Comparison of ENCODE assay signal across 8 mouse cellular contexts in the genomic region with DNA sequence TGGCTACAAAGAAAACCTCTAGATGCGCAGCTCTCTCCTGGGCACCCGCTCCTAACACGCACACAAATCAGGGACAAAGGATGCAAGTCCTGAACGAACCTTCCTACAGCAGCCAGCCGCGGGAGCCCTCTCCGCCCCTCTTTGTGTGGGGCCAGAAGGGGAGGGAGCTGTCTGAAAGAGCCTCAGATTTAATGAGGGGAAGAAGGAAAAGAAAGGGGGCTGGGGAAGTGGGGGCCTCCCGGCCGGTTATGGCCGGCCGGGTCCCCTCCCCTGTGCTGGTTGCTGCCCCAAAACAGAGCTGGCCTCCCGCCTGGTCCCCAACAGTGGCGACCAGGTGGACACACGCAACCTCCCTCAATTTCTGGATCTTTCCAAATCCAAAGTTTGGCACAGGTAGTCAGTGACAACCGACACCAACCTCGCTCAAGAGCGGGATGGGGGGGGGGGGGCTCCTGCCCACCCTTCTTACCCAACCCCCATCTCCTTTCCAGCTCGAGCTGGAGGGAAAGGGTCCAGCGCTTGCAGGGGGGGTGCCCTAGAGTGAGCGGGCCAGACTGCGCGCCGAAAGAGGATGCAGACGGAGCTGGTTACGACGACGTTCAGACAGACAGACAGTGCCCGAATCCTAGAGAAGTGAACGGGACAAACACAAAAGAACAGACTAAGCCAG. TPM values are rescaled to one million over a fixed set of nuclear protein-coding genes. Genes with fewer than 3 reads are reported as not detected.
A peak's percentile ranks its signal among the peaks of the same experiment; 100 is the strongest.
DNase-seq lines count a peak whose midpoint lies in the region; ATAC-seq lines count a peak whose summit lies in the region.

No protein-coding gene starts in this region.

- H3K27me3 ChIP-seq in heart, embryonic 10.5 days (ENCODE audit: insufficient read depth, poor library complexity, severe bottlenecking): peaks cover 99% of the 10 kb centered on the region
- H3K27me3 ChIP-seq in intestine, embryonic 14.5 days (replicated peaks; ENCODE audit: control insufficient read depth, insufficient read depth, low read length): peaks cover 30% of the 10 kb centered on the region
- H3K27me3 ChIP-seq in neural tube, embryonic 15.5 days (replicated peaks): no peaks in the 10 kb centered on the region

- peak overlapping the region; percentile 75 for H3K27ac ChIP-seq in heart, embryonic 10.5 days
- H3K27ac ChIP-seq in intestine, embryonic 14.5 days (ENCODE audit: low read depth): no peak overlapping the region; the same call in 1 of the 2 replicates
- peak overlapping the region; percentile 90 for H3K27ac ChIP-seq in neural tube, embryonic 15.5 days (replicated peaks)

- under 1% methylated on average over 29 of the region's 29 CpGs for WGBS in heart, embryonic 10.5 days
- WGBS in intestine, embryonic 14.5 days: 1% methylated on average over 29 of the region's 29 CpGs
- 1% methylated on average over 29 of the region's 29 CpGs for WGBS in neural tube, embryonic 15.5 days

- no peaks in the 10 kb centered on the region for H3K36me3 ChIP-seq in heart, embryonic 10.5 days
- H3K36me3 ChIP-seq in intestine, embryonic 14.5 days (ENCODE audit: control insufficient read depth, insufficient read depth, low read length): no peaks in the 10 kb centered on the region
- H3K36me3 ChIP-seq in neural tube, embryonic 15.5 days: no peaks in the 10 kb centered on the region

- intact Hi-C loops in heart, postnatal 14 days (cut with DNase I): no loop called here

- peak overlapping the region; percentile 69 for H3K4me3 ChIP-seq in heart, embryonic 10.5 days
- peak overlapping the region; percentile 54 for H3K4me3 ChIP-seq in intestine, embryonic 14.5 days (ENCODE audit: low read depth, low read length)
- H3K4me3 ChIP-seq in neural tube, embryonic 15.5 days (replicated peaks): peak overlapping the region; percentile 64

- H3K9ac ChIP-seq in intestine, embryonic 14.5 days (ENCODE audit: low read length): peak overlapping the region; percentile 42
- peak overlapping the region; percentile 72 for H3K9ac ChIP-seq in neural tube, embryonic 15.5 days (replicated peaks)

- H3K4me1 ChIP-seq in heart, embryonic 10.5 days: peaks cover 22% of the 10 kb centered on the region
- peaks cover 4% of the 10 kb centered on the region; the same call in 1 of the 2 replicates for H3K4me1 ChIP-seq in intestine, embryonic 14.5 days (replicated peaks; ENCODE audit: control insufficient read depth, insufficient read depth, low read length)
- H3K4me1 ChIP-seq in neural tube, embryonic 15.5 days: peaks cover 30% of the 10 kb centered on the region

- DNase-seq in heart, embryonic 10.5 days (ENCODE audit: low spot score): no peak
- DNase-seq in heart, postnatal 14 days: no peak
- DNase-seq in 3T3-L1 (ENCODE audit: low read depth, low spot score): peak; percentile 16
- DNase-seq in embryo, embryonic 10 days (ENCODE audit: low spot score): peak; percentile 75
- peak; percentile 69 for DNase-seq in intestine, embryonic 14.5 days (ENCODE audit: low spot score)
- DNase-seq in adrenal gland, adult 8-10 months: no peak
- DNase-seq in natural killer cell, adult 2 months (ENCODE audit: low spot score in 2 of 2): no peak

- H3K4me2 ChIP-seq in intestine, embryonic 14.5 days (ENCODE audit: low read length): peak overlapping the region; percentile 98
- peak overlapping the region; percentile 90 for H3K4me2 ChIP-seq in neural tube, embryonic 15.5 days

- peak; percentile 36 for ATAC-seq in intestine, embryonic 14.5 days (replicated peaks; ENCODE audit: low FRiP score, low TSS enrichment, low read depth)
- ATAC-seq in neural tube, embryonic 15.5 days (ENCODE audit: low FRiP score): peak; percentile 73

- H3K9me3 ChIP-seq in heart, embryonic 10.5 days: no peaks in the 10 kb centered on the region
- H3K9me3 ChIP-seq in intestine, embryonic 14.5 days (ENCODE audit: control insufficient read depth, low read length): no peaks in the 10 kb centered on the region
- no peaks in the 10 kb centered on the region for H3K9me3 ChIP-seq in neural tube, embryonic 15.5 days (replicated peaks)

RNA-seq across cellular contexts. Expression of a gene that starts 4.5 kb away (rescaled TPM):
- 5.4 and 12.1 TPM in 2 replicates for polyA plus RNA-seq in heart, embryonic 10.5 days (2016; fragmentation: Nextera tagmentation; extraction: Ambion mirVana)
- total RNA-seq in heart, postnatal 14 days (2021): 1 to 10 TPM; 3.1 to 3.3 TPM
- polyA plus RNA-seq in intestine, embryonic 14.5 days (2014; fragmentation: Nextera tagmentation; extraction: Ambion mirVana): 24.1 and 25.3 TPM in 2 replicates
- 28.7 and 29.1 TPM in 2 replicates for polyA plus RNA-seq in neural tube, embryonic 15.5 days (2015; fragmentation: Nextera tagmentation; extraction: Ambion mirVana)
- total RNA-seq in adrenal gland, adult 8-10 months (2022): 1 to 10 TPM; 1.2 to 3.2 (median 1.4) TPM

RNA-seq across cellular contexts. Expression of a gene that starts 33.9 kb away (rescaled TPM):
- polyA plus RNA-seq in heart, embryonic 10.5 days (2016; fragmentation: Nextera tagmentation; extraction: Ambion mirVana): 245 and 506 TPM in 2 replicates
- 1,000 to 10,000 TPM; 5,520 to 6,453 TPM for total RNA-seq in heart, postnatal 14 days (2021)
- 5.5 and 6.6 TPM in 2 replicates for polyA plus RNA-seq in intestine, embryonic 14.5 days (2014; fragmentation: Nextera tagmentation; extraction: Ambion mirVana)
- polyA plus RNA-seq in neural tube, embryonic 15.5 days (2015; fragmentation: Nextera tagmentation; extraction: Ambion mirVana): 226 and 288 TPM in 2 replicates
- 10 to 100 TPM in 3 of 4 experiments, 1 to 10 TPM in 1; 10.0 to 66.6 (median 44.7) TPM for total RNA-seq in adrenal gland, adult 8-10 months (2022)

RNA-seq across cellular contexts. Expression of a gene that starts 34.0 kb away (rescaled TPM):
- 0.58 and 1.1 TPM in 2 replicates for polyA plus RNA-seq in heart, embryonic 10.5 days (2016; fragmentation: Nextera tagmentation; extraction: Ambion mirVana)
- 1 to 10 TPM in 1 of 2 experiments, not detected in 1; 1.0 TPM for total RNA-seq in heart, postnatal 14 days (2021)
- not detected in 2 replicates for polyA plus RNA-seq in intestine, embryonic 14.5 days (2014; fragmentation: Nextera tagmentation; extraction: Ambion mirVana)
- polyA plus RNA-seq in neural tube, embryonic 15.5 days (2015; fragmentation: Nextera tagmentation; extraction: Ambion mirVana): 1.3 and 1.6 TPM in 2 replicates
- under 1 TPM in 1 of 4 experiments, not detected in 3; 0.86 TPM for total RNA-seq in adrenal gland, adult 8-10 months (2022)

RNA-seq across cellular contexts. Expression of a gene that starts 52.3 kb away (rescaled TPM):
- not detected in 2 replicates for polyA plus RNA-seq in heart, embryonic 10.5 days (2016; fragmentation: Nextera tagmentation; extraction: Ambion mirVana)
- not detected for total RNA-seq in heart, postnatal 14 days (2021)
- polyA plus RNA-seq in intestine, embryonic 14.5 days (2014; fragmentation: Nextera tagmentation; extraction: Ambion mirVana): not detected in 2 replicates
- not detected in 2 replicates for polyA plus RNA-seq in neural tube, embryonic 15.5 days (2015; fragmentation: Nextera tagmentation; extraction: Ambion mirVana)
- total RNA-seq in adrenal gland, adult 8-10 months (2022): not detected

Comparison
In these comparisons a context has a peak if more than half of its experiments do, and no peak if none do; other contexts are left out.
1. DNase-seq: peak in 3T3-L1 (single experiment), embryo, embryonic 10 days (single experiment) and intestine, embryonic 14.5 days (single experiment); none in heart, embryonic 10.5 days (single experiment), heart, postnatal 14 days (0 of 2), adrenal gland, adult 8-10 months (single experiment) and natural killer cell, adult 2 months (0 of 2).
2. RNA of a gene that starts 33.9 kb away (polyA plus RNA-seq): 226 to 288 TPM in neural tube, embryonic 15.5 days and 245 to 506 TPM in heart, embryonic 10.5 days; 5.5 to 6.6 TPM in intestine, embryonic 14.5 days; every median in the first group is over 10 times any median in the second.
3. Peak in every context shown above with its lines, with median percentiles within 50 percentile points of each other: H3K4me3 ChIP-seq.